8 mouse cellular contexts compared by ENCODE assay signal in the genomic region with DNA sequence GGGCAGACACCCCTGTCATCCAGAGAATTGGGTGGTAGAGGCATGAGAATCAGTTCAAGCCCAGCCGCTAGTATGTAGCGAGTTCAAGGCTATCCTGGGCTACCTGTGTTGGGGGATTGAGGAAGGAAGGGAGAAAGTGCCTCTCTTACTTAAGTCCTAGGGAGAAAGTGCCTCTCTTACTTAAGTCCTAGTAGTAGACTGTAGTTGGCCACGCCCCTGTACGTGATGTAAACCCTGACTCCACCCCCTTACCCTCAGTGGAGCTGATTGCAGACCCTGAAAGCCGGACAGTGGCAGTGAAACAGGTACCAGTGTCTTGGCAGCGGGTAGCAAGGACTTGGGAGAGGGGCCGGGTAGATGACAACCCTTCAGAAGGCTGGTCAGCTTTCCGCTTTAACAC. TPM values are rescaled to one million over a fixed set of nuclear protein-coding genes. Genes with fewer than 3 reads are reported as not detected.
DNase-seq lines count a peak whose midpoint lies in the region; ATAC-seq lines count a peak whose summit lies in the region.

No protein-coding gene starts in this region.

- peak; percentile 59 to 63 for DNase-seq in lung, adult 18-20 months
- DNase-seq in lung, postnatal 25 days (ENCODE audit: low spot score) = no peak
- DNase-seq in embryonic facial prominence, embryonic 10.5 days (ENCODE audit: low spot score) = no peak
- no peak for DNase-seq in intestine, embryonic 14.5 days (ENCODE audit: low spot score)
- peak; percentile 55 to 73 for DNase-seq in spleen, postnatal 36 days (ENCODE audit: low spot score in 2 of 2)
- DNase-seq in gastrocnemius, postnatal 4 days (ENCODE audit: low spot score in 2 of 2) = no peak
- no peak for DNase-seq in gastrocnemius, postnatal 36 days

- H3K9ac ChIP-seq in intestine, embryonic 14.5 days (ENCODE audit: low read length) = peak overlapping the region; percentile 49
- peak overlapping the region; percentile 76 for H3K9ac ChIP-seq in lung, embryonic 16.5 days (ENCODE audit: low read length)

- H3K27ac ChIP-seq in embryonic facial prominence, embryonic 10.5 days (replicated peaks) = peak overlapping the region; percentile 91
- no peak overlapping the region; the same call in 1 of the 2 replicates for H3K27ac ChIP-seq in intestine, embryonic 14.5 days (ENCODE audit: low read depth)
- peak overlapping the region; percentile 85 for H3K27ac ChIP-seq in lung, embryonic 16.5 days (ENCODE audit: low read length)

- peak overlapping the region; percentile 87 for H3K4me3 ChIP-seq in embryonic facial prominence, embryonic 10.5 days
- H3K4me3 ChIP-seq in intestine, embryonic 14.5 days (ENCODE audit: low read depth, low read length) = peak overlapping the region; percentile 80
- H3K4me3 ChIP-seq in lung, embryonic 16.5 days (ENCODE audit: low read length) = peak overlapping the region; percentile 65

- ATAC-seq in intestine, embryonic 14.5 days (replicated peaks; ENCODE audit: low FRiP score, low TSS enrichment, low read depth) = no peak
- ATAC-seq in lung, embryonic 16.5 days (ENCODE audit: low read depth) = no peak

- H3K36me3 ChIP-seq in embryonic facial prominence, embryonic 10.5 days (replicated peaks) = peaks cover 47% of the 10 kb centered on the region
- peaks cover 23% of the 10 kb centered on the region for H3K36me3 ChIP-seq in intestine, embryonic 14.5 days (ENCODE audit: control insufficient read depth, insufficient read depth, low read length)
- H3K36me3 ChIP-seq in lung, embryonic 16.5 days (ENCODE audit: control insufficient read depth, insufficient read depth, low read length) = peaks cover 10% of the 10 kb centered on the region

- intact Hi-C loops in gastrocnemius, postnatal 36 days (cut with DNase I) = no loop called here

- H3K4me2 ChIP-seq in intestine, embryonic 14.5 days (ENCODE audit: low read length) = peak overlapping the region; percentile 98
- peak overlapping the region; percentile 76 for H3K4me2 ChIP-seq in lung, embryonic 16.5 days (ENCODE audit: low read depth, low read length)

- 28% methylated on average over 8 of the region's 8 CpGs for WGBS in embryonic facial prominence, embryonic 10.5 days
- WGBS in intestine, embryonic 14.5 days = 29% methylated on average over 8 of the region's 8 CpGs
- 27% methylated on average over 8 of the region's 8 CpGs for WGBS in lung, embryonic 16.5 days

- no peaks in the 10 kb centered on the region for H3K9me3 ChIP-seq in embryonic facial prominence, embryonic 10.5 days
- no peaks in the 10 kb centered on the region for H3K9me3 ChIP-seq in intestine, embryonic 14.5 days (ENCODE audit: control insufficient read depth, low read length)
- H3K9me3 ChIP-seq in lung, embryonic 16.5 days (ENCODE audit: control insufficient read depth, low read length) = no peaks in the 10 kb centered on the region

- H3K4me1 ChIP-seq in embryonic facial prominence, embryonic 10.5 days = peaks cover 72% of the 10 kb centered on the region
- H3K4me1 ChIP-seq in intestine, embryonic 14.5 days (replicated peaks; ENCODE audit: control insufficient read depth, insufficient read depth, low read length) = peaks cover 41% of the 10 kb centered on the region
- H3K4me1 ChIP-seq in lung, embryonic 16.5 days (replicated peaks; ENCODE audit: control insufficient read depth, insufficient read depth, low read length) = peaks cover 38% of the 10 kb centered on the region

- no peaks in the 10 kb centered on the region for H3K27me3 ChIP-seq in embryonic facial prominence, embryonic 10.5 days (replicated peaks; ENCODE audit: low read depth, poor library complexity, severe bottlenecking)
- H3K27me3 ChIP-seq in intestine, embryonic 14.5 days (replicated peaks; ENCODE audit: control insufficient read depth, insufficient read depth, low read length) = no peaks in the 10 kb centered on the region
- H3K27me3 ChIP-seq in lung, embryonic 16.5 days (ENCODE audit: control insufficient read depth, insufficient read depth, low read depth, low read length) = no peaks in the 10 kb centered on the region

RNA-seq across cellular contexts. Expression of gene Pnkp, which starts 1.0 kb away (rescaled TPM):
- 34.4 and 36.3 TPM in 2 replicates for polyA plus RNA-seq in embryonic facial prominence, embryonic 10.5 days (2016; fragmentation: Nextera tagmentation; extraction: Ambion mirVana)
- 26.4 and 29.7 TPM in 2 replicates for polyA plus RNA-seq in intestine, embryonic 14.5 days (2014; fragmentation: Nextera tagmentation; extraction: Ambion mirVana)
- polyA plus RNA-seq in lung, embryonic 16.5 days (2015; fragmentation: Nextera tagmentation; extraction: Ambion mirVana) = 38.0 and 39.0 TPM in 2 replicates
- 10 to 100 TPM; 18.6 to 20.5 TPM for total RNA-seq in gastrocnemius, postnatal 4 days (2021)
- 10 to 100 TPM; 14.9 to 18.7 TPM for total RNA-seq in gastrocnemius, postnatal 36 days (2021)

RNA-seq across cellular contexts. Expression of gene Tbc1d17, which starts 9.0 kb away (rescaled TPM):
- polyA plus RNA-seq in embryonic facial prominence, embryonic 10.5 days (2016; fragmentation: Nextera tagmentation; extraction: Ambion mirVana) = 77.2 and 82.7 TPM in 2 replicates
- polyA plus RNA-seq in intestine, embryonic 14.5 days (2014; fragmentation: Nextera tagmentation; extraction: Ambion mirVana) = 72.4 and 74.8 TPM in 2 replicates
- 83.7 and 84.4 TPM in 2 replicates for polyA plus RNA-seq in lung, embryonic 16.5 days (2015; fragmentation: Nextera tagmentation; extraction: Ambion mirVana)
- total RNA-seq in gastrocnemius, postnatal 4 days (2021) = 10 to 100 TPM; 56.5 to 63.4 TPM
- 10 to 100 TPM; 42.4 to 53.4 TPM for total RNA-seq in gastrocnemius, postnatal 36 days (2021)

RNA-seq across cellular contexts. Expression of gene Akt1s1, which starts 9.1 kb away (rescaled TPM):
- 92.2 and 95.4 TPM in 2 replicates for polyA plus RNA-seq in embryonic facial prominence, embryonic 10.5 days (2016; fragmentation: Nextera tagmentation; extraction: Ambion mirVana)
- polyA plus RNA-seq in intestine, embryonic 14.5 days (2014; fragmentation: Nextera tagmentation; extraction: Ambion mirVana) = 63.7 and 68.0 TPM in 2 replicates
- polyA plus RNA-seq in lung, embryonic 16.5 days (2015; fragmentation: Nextera tagmentation; extraction: Ambion mirVana) = 92.3 and 95.6 TPM in 2 replicates
- total RNA-seq in gastrocnemius, postnatal 4 days (2021) = 100 to 1,000 TPM in 1 of 2 experiments, 10 to 100 TPM in 1; 92.4 to 103 TPM
- total RNA-seq in gastrocnemius, postnatal 36 days (2021) = 100 to 1,000 TPM; 111 to 122 TPM

RNA-seq across cellular contexts. Expression of gene Ptov1, which starts 11.7 kb away (rescaled TPM):
- polyA plus RNA-seq in embryonic facial prominence, embryonic 10.5 days (2016; fragmentation: Nextera tagmentation; extraction: Ambion mirVana) = 514 and 525 TPM in 2 replicates
- 318 and 338 TPM in 2 replicates for polyA plus RNA-seq in intestine, embryonic 14.5 days (2014; fragmentation: Nextera tagmentation; extraction: Ambion mirVana)
- 302 and 307 TPM in 2 replicates for polyA plus RNA-seq in lung, embryonic 16.5 days (2015; fragmentation: Nextera tagmentation; extraction: Ambion mirVana)
- total RNA-seq in gastrocnemius, postnatal 4 days (2021) = 100 to 1,000 TPM; 332 to 346 TPM
- total RNA-seq in gastrocnemius, postnatal 36 days (2021) = 100 to 1,000 TPM; 129 to 153 TPM

RNA-seq across cellular contexts. Expression of gene Med25, which starts 34.6 kb away (rescaled TPM):
- 135 and 146 TPM in 2 replicates for polyA plus RNA-seq in embryonic facial prominence, embryonic 10.5 days (2016; fragmentation: Nextera tagmentation; extraction: Ambion mirVana)
- 66.2 and 75.8 TPM in 2 replicates for polyA plus RNA-seq in intestine, embryonic 14.5 days (2014; fragmentation: Nextera tagmentation; extraction: Ambion mirVana)
- polyA plus RNA-seq in lung, embryonic 16.5 days (2015; fragmentation: Nextera tagmentation; extraction: Ambion mirVana) = 97.3 and 102 TPM in 2 replicates
- 10 to 100 TPM; 63.8 to 67.6 TPM for total RNA-seq in gastrocnemius, postnatal 4 days (2021)
- total RNA-seq in gastrocnemius, postnatal 36 days (2021) = 10 to 100 TPM; 54.0 to 57.5 TPM

Comparison
In these comparisons a context has a peak if more than half of its experiments do, and no peak if none do; other contexts are left out.
1. DNase-seq: peak in lung, adult 18-20 months (2 of 2) and spleen, postnatal 36 days (2 of 2); none in lung, postnatal 25 days (single experiment), embryonic facial prominence, embryonic 10.5 days (single experiment), intestine, embryonic 14.5 days (single experiment), gastrocnemius, postnatal 4 days (0 of 2) and gastrocnemius, postnatal 36 days (0 of 2).
2. Peak in every context shown above with its lines, with median percentiles within 50 percentile points of each other: H3K4me3 ChIP-seq.